Mouse (Mus musculus) CH12.LX (cell line): ENCODE measurements around the gene Fgfr2.

Experiments used
- CTCF ChIP-seq, 2 experiments: IDR thresholded peaks in 1 of 2; conservative IDR thresholded peaks in 1 of 2; 2 replicates each; pipeline ENCODE4 v1.5.1; 2011 to 2012; ENCODE audit warnings: low read depth in 2 of 2, low read length in 2 of 2, improper control_type of control experiment in 1 of 2, inconsistent platforms in 1 of 2, mild to moderate bottlenecking in 1 of 2, moderate library complexity in 1 of 2
- E2F4 ChIP-seq: IDR thresholded peaks from 2 replicates; pipeline ENCODE4 v1.6.1; 2011; ENCODE audit warnings: low read depth, low read length, improper control_type of control experiment; ENCODE audit not compliant: insufficient replicate concordance
- EP300 ChIP-seq: IDR thresholded peaks from 2 replicates; pipeline ENCODE4 v1.6.1; 2011; ENCODE audit warnings: low read length, improper control_type of control experiment
- HCFC1 ChIP-seq: IDR thresholded peaks from 2 replicates; pipeline ENCODE4 v1.6.1; 2012; ENCODE audit warnings: low read depth, mild to moderate bottlenecking, inconsistent platforms, low read length, improper control_type of control experiment
- MAX ChIP-seq: IDR thresholded peaks from 2 replicates; pipeline ENCODE4 v1.6.1; 2011; ENCODE audit warnings: low read length, improper control_type of control experiment
- MXI1 ChIP-seq: IDR thresholded peaks from 2 replicates; pipeline ENCODE4 v1.6.1; 2011; ENCODE audit warnings: mild to moderate bottlenecking, low read depth, low read length, improper control_type of control experiment
- POLR2A ChIP-seq: IDR thresholded peaks from 2 replicates; pipeline ENCODE4 v1.6.1; 2011; ENCODE audit warnings: low read depth, mild to moderate bottlenecking, improper control_type of control experiment, low read length
- RCOR1 ChIP-seq: conservative IDR thresholded peaks from 2 replicates; pipeline ENCODE4 v1.6.1; 2012; ENCODE audit warnings: low read depth, mild to moderate bottlenecking, inconsistent platforms, low read length, improper control_type of control experiment
- TBP ChIP-seq: conservative IDR thresholded peaks from 2 replicates; pipeline ENCODE4 v1.6.1; 2011; ENCODE audit warnings: low read depth, low read length, improper control_type of control experiment
- USF1 ChIP-seq: IDR thresholded peaks from 2 replicates; pipeline ENCODE4 v1.6.1; 2014; ENCODE audit warnings: low read depth, mild to moderate bottlenecking, inconsistent platforms, low read length, improper control_type of control experiment
- USF2 ChIP-seq: conservative IDR thresholded peaks from 2 replicates; pipeline ENCODE4 v1.6.1; 2011; ENCODE audit warnings: low read depth, low read length, improper control_type of control experiment
- ZMIZ1 ChIP-seq: IDR thresholded peaks from 2 replicates; pipeline ENCODE4 v1.6.1; 2012; ENCODE audit warnings: low read depth, mild to moderate bottlenecking, inconsistent platforms, low read length, improper control_type of control experiment

GRCm38 (mm10) chr7:131011901-131012300 lies 2111.2 kb downstream of the Fgfr2 start:
- no peak for TF ChIP-seq HCFC1
- TF ChIP-seq TBP = no peak
- no peak for TF ChIP-seq EP300
- TF ChIP-seq CTCF (conservative IDR thresholded peaks at IDR 0.05 in 1 of 2, IDR thresholded peaks at IDR 0.05 in 1 of 2; ENCODE audit: low read depth in 2 of 2, low read length in 2 of 2) = no peak
- no peak for TF ChIP-seq MAX
- TF ChIP-seq RCOR1 = no peak
- TF ChIP-seq USF1 = no peak
- TF ChIP-seq POLR2A = no peak
- TF ChIP-seq MXI1 = no peak
- TF ChIP-seq E2F4 = no peak
- TF ChIP-seq USF2 = no peak
- TF ChIP-seq ZMIZ1 = no peak
